Comparison of ENCODE assay signal across 8 mouse cellular contexts in the genomic region with DNA sequence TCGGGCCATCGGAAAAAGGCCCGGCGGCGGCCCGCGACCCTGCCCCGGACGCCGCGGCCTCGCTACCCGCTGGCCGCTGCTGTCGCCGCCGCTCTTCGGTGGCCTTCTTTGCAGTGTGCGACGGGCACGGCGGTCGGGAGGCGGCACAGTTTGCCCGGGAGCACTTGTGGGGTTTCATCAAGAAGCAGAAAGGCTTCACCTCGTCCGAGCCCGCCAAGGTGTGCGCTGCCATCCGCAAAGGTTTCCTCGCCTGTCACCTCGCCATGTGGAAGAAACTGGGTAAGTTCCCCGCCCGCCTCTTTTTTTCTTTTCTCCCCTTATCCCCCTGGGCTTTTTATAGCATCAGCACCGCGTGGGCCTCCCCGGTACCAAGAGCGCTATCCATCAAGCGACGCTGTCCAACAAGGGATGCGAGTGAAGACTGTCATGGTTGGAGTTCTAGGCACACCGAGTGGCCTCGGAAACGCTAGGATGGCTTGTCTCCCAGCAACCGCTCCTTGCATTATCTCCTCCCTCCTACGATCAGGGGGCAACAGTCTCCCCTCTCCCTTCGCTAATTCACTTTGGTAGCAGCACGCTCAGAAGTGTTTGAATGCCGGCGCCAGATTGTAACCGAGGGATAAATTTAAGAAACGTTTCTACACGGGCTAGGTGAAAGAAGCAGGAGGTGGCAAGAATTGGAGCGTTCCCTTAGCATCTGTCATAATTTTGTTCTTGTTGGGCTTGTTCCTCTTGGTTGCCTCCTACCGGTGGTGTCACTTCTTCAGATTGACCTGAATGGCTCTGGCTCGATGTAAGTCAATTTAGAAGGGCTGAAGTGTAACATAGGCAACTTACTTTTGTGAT. TPM values are rescaled to one million over a fixed set of nuclear protein-coding genes. Genes with fewer than 3 reads are reported as not detected.
A peak's percentile ranks its signal among the peaks of the same experiment; 100 is the strongest.
DNase-seq lines count a peak whose midpoint lies in the region; ATAC-seq lines count a peak whose summit lies in the region.

No protein-coding gene starts in this region.

- WGBS in intestine, embryonic 15.5 days = under 1% methylated on average over 39 of the region's 56 CpGs
- WGBS in limb, embryonic 12.5 days = under 1% methylated on average over 56 of the region's 56 CpGs
- under 1% methylated on average over 54 of the region's 56 CpGs for WGBS in midbrain, embryonic 13.5 days

- peaks cover 4% of the 10 kb centered on the region; the same call in 1 of the 2 replicates for H3K36me3 ChIP-seq in intestine, embryonic 15.5 days
- H3K36me3 ChIP-seq in limb, embryonic 12.5 days = peaks cover 15% of the 10 kb centered on the region
- peaks cover 7% of the 10 kb centered on the region for H3K36me3 ChIP-seq in midbrain, embryonic 13.5 days

- H3K27ac ChIP-seq in intestine, embryonic 15.5 days = peak overlapping the region; percentile 81
- H3K27ac ChIP-seq in limb, embryonic 12.5 days = peak overlapping the region; percentile 89
- peak overlapping the region; percentile 91 for H3K27ac ChIP-seq in midbrain, embryonic 13.5 days

- peak; percentile 41 for ATAC-seq in intestine, embryonic 15.5 days
- peak; percentile 12; the same call in 1 of the 2 replicates for ATAC-seq in limb, embryonic 12.5 days (ENCODE audit: insufficient number of reproducible peaks, insufficient read depth, low FRiP score, low TSS enrichment, low read depth)
- peak; percentile 25 for ATAC-seq in midbrain, embryonic 13.5 days

- H3K27me3 ChIP-seq in intestine, embryonic 15.5 days (replicated peaks) = no peaks in the 10 kb centered on the region
- no peaks in the 10 kb centered on the region for H3K27me3 ChIP-seq in limb, embryonic 12.5 days
- H3K27me3 ChIP-seq in midbrain, embryonic 13.5 days = no peaks in the 10 kb centered on the region

- H3K4me3 ChIP-seq in intestine, embryonic 15.5 days (replicated peaks) = peak overlapping the region; percentile 72
- peak overlapping the region; percentile 97 for H3K4me3 ChIP-seq in limb, embryonic 12.5 days (replicated peaks)
- H3K4me3 ChIP-seq in midbrain, embryonic 13.5 days (replicated peaks) = peak overlapping the region; percentile 97

- DNase-seq in 3134 (ENCODE audit: extremely low read depth, insufficient read length, low spot score) = peak; percentile 56
- DNase-seq in adrenal gland, adult (ENCODE audit: inconsistent age in 2 of 2, low spot score in 1 of 2) = peak; percentile 56 to 84
- peak; percentile 78 for DNase-seq in embryo, embryonic 10 days (ENCODE audit: low spot score)
- peak; percentile 10 to 28 for DNase-seq in gastrocnemius, postnatal 36 days
- DNase-seq in spleen, postnatal 14 days (ENCODE audit: low spot score in 2 of 2) = peak; percentile 17 to 40

- H3K9me3 ChIP-seq in intestine, embryonic 15.5 days = no peaks in the 10 kb centered on the region
- H3K9me3 ChIP-seq in limb, embryonic 12.5 days = no peaks in the 10 kb centered on the region
- no peaks in the 10 kb centered on the region for H3K9me3 ChIP-seq in midbrain, embryonic 13.5 days

- peak overlapping the region; percentile 86 for H3K4me2 ChIP-seq in intestine, embryonic 15.5 days (replicated peaks)
- peak overlapping the region; percentile 68 for H3K4me2 ChIP-seq in limb, embryonic 12.5 days
- peak overlapping the region; percentile 91 for H3K4me2 ChIP-seq in midbrain, embryonic 13.5 days (replicated peaks)

- peaks cover 4% of the 10 kb centered on the region; the same call in 1 of the 2 replicates for H3K4me1 ChIP-seq in intestine, embryonic 15.5 days (replicated peaks)
- H3K4me1 ChIP-seq in limb, embryonic 12.5 days (replicated peaks) = peaks cover 7% of the 10 kb centered on the region
- peaks cover 33% of the 10 kb centered on the region for H3K4me1 ChIP-seq in midbrain, embryonic 13.5 days (replicated peaks)

- peak overlapping the region; percentile 68 for H3K9ac ChIP-seq in intestine, embryonic 15.5 days
- peak overlapping the region; percentile 91 for H3K9ac ChIP-seq in limb, embryonic 12.5 days (replicated peaks)
- H3K9ac ChIP-seq in midbrain, embryonic 13.5 days (replicated peaks) = peak overlapping the region; percentile 91

- intact Hi-C loops in gastrocnemius, postnatal 36 days (cut with DNase I) = no loop called here

RNA-seq across cellular contexts. Expression of gene Ppm1d, which starts 0.8 kb away (rescaled TPM):
- 1 to 10 TPM; 4.5 to 7.1 TPM for total RNA-seq in gastrocnemius, postnatal 36 days (2021)
- polyA plus RNA-seq in intestine, embryonic 15.5 days (2015; fragmentation: Nextera tagmentation; extraction: Ambion mirVana) = 13.2 and 13.8 TPM in 2 replicates
- polyA plus RNA-seq in limb, embryonic 12.5 days (2016; fragmentation: Nextera tagmentation; extraction: Ambion mirVana) = 26.9 and 27.2 TPM in 2 replicates
- polyA plus RNA-seq in midbrain, embryonic 13.5 days (2015; fragmentation: Nextera tagmentation; extraction: Ambion mirVana) = 21.1 and 22.8 TPM in 2 replicates

RNA-seq across cellular contexts. Expression of gene Bcas3, which starts 41.1 kb away (rescaled TPM):
- total RNA-seq in gastrocnemius, postnatal 36 days (2021) = 10 to 100 TPM; 32.2 to 38.4 TPM
- polyA plus RNA-seq in intestine, embryonic 15.5 days (2015; fragmentation: Nextera tagmentation; extraction: Ambion mirVana) = 13.4 and 14.7 TPM in 2 replicates
- 29.7 and 33.5 TPM in 2 replicates for polyA plus RNA-seq in limb, embryonic 12.5 days (2016; fragmentation: Nextera tagmentation; extraction: Ambion mirVana)
- 28.5 and 34.8 TPM in 2 replicates for polyA plus RNA-seq in midbrain, embryonic 13.5 days (2015; fragmentation: Nextera tagmentation; extraction: Ambion mirVana)

Comparison
In these comparisons a context has a peak if more than half of its experiments do, and no peak if none do; other contexts are left out.
1. Peak in every context shown above with its lines: DNase-seq, ATAC-seq, H3K4me3 ChIP-seq and H3K27ac ChIP-seq.
2. DNase-seq: peak in every context shown above with its lines; median percentile 78 in embryo, embryonic 10 days; 70 in adrenal gland, adult; 56 in 3134; 28 in spleen, postnatal 14 days; 19 in gastrocnemius, postnatal 36 days.